Mouse (Mus musculus): ENCODE data around the gene Afp.

The Afp gene

DNA sequence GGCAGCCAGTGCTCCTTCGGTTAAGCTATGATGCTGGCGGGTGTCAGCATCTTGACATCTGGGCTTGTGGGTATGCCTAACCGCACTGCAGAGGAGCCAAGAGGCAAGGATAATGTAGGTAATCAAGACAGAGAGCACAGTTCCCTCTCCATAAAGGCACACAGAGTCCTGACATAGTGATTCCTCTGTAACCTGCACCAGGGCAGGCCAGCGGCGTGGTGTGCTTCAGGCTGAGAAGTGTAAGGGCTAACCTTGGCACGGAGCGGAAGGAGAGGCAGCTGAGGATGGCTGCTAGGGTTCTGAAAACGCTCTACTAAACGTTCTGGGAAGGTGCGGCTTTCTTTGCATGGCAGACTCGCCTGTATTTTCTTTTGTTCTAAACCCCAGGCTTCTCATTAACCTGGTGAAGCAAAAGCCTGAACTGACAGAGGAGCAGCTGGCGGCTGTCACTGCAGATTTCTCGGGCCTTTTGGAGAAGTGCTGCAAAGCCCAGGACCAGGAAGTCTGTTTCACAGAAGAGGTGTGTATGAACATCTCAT, 16.9 kb downstream of the Afp start:
- DNase-seq (ENCODE audit: low spot score in 2 of 2), result no peak

DNA sequence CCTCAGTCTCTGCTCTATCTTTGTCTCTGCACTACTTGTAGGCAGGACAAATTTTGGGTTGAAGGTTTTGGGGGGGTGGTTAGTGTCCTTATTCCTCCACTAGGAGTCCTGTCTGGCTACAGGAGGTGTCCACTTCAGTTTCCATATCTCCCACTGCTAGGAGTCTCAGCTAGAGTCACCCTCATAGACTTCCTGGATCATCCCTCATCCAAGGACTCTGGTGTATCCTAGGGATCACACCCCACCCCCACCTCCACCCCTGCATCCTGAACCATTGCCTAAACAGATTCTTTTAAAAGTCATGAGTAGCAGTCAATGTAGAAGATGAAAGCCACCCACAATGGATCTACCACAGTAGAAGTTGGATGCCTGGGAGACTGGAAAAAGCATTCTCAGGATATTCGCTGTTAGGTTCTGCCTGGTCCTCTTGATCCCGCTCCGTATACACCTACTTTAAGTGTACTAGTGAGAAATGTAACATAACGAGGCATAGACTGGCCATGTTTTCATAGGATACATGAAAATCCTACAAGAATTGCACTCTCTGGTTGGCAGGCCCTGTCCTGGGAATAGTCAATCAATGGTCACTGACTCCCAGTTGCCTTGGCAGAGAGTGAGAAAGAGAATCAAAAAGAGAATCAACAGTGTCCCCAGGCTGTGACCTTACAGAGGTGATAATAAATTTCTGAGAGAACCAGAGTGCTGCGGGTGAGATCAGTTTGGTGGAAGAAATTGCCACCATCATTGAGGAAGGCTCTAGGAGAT, 19.5 kb downstream of the Afp start:
- no peak for DNase-seq (ENCODE audit: low spot score in 2 of 2)

DNA sequence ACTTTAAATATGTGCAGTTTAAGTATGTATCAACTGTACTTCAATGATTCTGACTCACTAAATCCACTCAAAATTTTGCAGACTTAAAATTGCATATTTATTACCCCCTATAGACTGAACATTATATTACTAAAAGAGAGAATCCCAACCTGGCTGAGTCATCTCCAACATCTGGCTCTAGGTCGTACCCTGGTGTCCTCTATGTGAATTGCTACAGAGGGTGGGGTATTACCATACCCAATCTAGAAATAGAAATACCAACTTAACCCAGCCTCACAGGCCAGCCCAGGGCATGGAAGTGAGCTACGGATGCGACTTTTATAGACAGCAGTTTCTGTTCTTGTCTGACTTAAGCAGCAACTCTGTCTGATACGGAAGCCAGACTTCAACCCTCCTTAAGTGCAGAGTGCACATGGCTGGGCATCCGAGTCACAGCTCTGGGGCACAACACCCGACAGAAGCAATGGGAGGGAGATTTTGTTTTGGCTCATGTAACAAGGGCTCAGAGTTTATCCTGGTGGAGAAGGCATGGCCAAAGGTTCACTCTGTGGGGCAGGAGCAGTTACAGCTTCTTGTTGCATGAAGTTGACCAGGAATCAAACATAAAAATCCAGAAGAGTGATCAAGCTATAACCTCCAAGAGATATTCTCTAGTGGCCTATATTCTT, 21.9 kb downstream of the Afp start:
- no peak for DNase-seq (ENCODE audit: low spot score in 2 of 2)

DNA sequence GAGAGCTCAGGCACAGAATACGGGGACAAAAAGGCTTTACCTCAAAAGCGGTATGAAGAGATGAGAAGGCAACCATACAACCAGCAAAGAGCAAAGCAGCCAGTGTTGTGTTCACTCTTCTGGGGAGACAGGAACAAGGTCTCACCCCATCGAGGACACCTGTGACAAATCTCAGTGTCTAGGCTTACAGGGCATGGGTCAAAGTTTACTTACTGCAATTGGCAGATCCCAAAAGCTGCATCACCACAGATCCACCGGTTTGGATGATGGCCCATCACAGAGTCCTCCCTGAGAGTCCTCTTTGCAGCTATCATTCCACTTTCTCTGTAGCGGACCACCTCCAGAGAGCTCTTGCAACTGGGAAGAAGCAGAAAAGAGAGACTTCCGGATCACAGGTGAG, 25.0 kb downstream of the Afp start:
- DNase-seq (ENCODE audit: low spot score in 2 of 2), result no peak

DNA sequence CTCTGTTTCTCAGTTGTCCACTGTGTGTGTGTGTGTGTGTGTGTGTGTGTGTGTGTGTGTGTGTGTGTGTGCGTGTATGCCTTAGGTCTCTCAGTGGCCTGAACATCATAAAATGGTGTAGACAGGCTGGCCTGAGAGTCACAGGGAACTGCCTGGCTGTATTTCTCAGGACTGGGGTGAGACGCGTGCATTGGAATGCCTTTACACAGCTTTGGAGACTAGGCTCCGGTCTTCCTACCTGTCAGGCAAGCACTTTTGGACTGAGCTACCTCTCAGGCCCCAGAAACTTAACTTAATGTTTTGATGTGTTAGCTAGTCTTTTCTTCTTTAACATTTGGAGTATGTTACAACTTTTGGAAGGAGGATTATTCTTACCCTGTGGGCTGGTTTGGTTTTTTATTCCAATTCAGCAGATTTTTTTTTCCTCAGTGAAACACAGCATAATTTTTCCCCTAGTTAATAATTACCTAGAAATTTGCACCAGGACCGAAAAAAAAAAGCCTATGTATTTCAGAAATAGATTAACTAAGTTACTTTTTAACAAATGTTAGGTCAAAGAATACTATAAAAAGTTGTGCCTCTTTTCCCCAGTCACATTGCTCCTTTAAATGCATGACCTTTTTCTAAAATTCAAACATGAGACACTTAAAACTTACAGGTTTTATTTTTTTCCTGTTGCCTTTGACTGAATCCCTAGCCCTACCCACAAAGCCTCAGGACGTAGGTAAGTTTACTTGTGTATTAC, 28.0 kb downstream of the Afp start, which contains the start of gene Afm:
TSS of gene Afm (plus strand) at position 577 of the 745 bp plus-strand sequence.
- DNase-seq (ENCODE audit: low spot score in 2 of 2), result no peak

DNA sequence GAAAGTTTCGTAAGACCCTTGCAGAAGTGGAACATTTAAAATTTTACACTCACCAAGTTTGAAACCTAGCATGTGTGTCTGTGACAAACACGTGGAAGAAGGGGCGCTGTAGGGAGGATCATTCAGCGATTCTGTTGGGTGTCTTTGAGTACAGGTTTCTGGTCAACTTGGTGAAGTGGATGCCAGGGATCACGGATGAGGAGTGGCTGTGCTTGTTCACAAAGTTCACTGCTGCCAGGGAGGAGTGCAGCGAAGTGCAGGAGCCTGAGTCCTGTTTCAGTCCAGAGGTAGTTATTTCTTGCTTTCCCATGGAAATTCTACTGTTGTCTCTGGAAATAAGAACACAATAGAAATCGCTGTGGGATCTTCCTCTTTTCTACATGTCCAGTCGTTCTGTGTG, 60.7 kb downstream of the Afp start:
- no peak for DNase-seq (ENCODE audit: low spot score in 2 of 2)

DNA sequence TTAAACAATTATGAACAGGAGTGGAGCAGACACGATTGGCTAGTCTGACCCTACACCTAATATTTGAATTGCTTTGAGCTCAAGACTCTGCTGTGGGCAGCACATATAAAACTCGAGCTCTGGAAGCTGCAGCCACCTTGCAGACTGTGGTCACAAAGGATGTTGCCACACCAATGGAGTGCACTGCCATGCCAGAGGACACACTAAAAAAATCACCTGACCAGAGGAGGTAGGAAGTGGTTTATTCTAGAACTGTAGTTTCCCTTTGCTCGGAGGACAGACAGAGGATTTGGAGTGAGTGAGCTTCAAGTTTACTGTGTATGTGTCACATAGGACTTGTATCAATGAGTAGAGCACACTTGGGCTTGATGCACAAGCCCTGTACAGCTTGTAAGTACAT, 65.5 kb downstream of the Afp start:
- no peak for DNase-seq (ENCODE audit: low spot score in 2 of 2)

All from heart, adult 9 months (tissue).